Mouse (Mus musculus) small intestine, adult 2 months (tissue): ENCODE results near the gene Rad21l. TPM values are rescaled to one million over a fixed set of nuclear protein-coding genes. Genes with fewer than 3 reads are reported as not detected.

Source experiments
- H3K27ac ChIP-seq: fragments of 200-500 bp; 2 replicates; pipeline ENCODE4 v1.5.1; 2012; ENCODE audit warnings: low read depth, low read length, control low read depth, inconsistent platforms; ENCODE audit not compliant: insufficient read depth
- H3K27me3 ChIP-seq: fragments of 200-500 bp; 2 replicates; pipeline ENCODE4 v1.6.1; 2012; ENCODE audit warnings: mild to moderate bottlenecking, moderate library complexity, low read length, inconsistent platforms; ENCODE audit not compliant: control insufficient read depth, insufficient read depth
- H3K36me3 ChIP-seq: fragments of 200-500 bp; 2 replicates; pipeline ENCODE4 v1.6.1; 2012; ENCODE audit warnings: mild to moderate bottlenecking, low read length, control low read depth, inconsistent platforms; ENCODE audit not compliant: control insufficient read depth, insufficient read depth
- H3K4me1 ChIP-seq: fragments of 200-500 bp; 2 replicates; pipeline ENCODE4 v1.6.1; 2012; ENCODE audit warnings: low read length, inconsistent platforms, mixed read lengths; ENCODE audit not compliant: control insufficient read depth, insufficient read depth, insufficient read length
- H3K4me3 ChIP-seq: fragments of 200-500 bp; 2 replicates; pipeline ENCODE4 v1.5.1; 2012; ENCODE audit warnings: low read depth, mild to moderate bottlenecking, control low read depth, inconsistent platforms, low read length, moderate library complexity
- CTCF ChIP-seq: fragments of 200-500 bp; IDR thresholded peaks from 2 replicates; pipeline ENCODE4 v1.5.1; 2012; ENCODE audit warnings: low read depth, mild to moderate bottlenecking, control low read depth, inconsistent platforms, low read length, moderate library complexity, mixed read lengths; ENCODE audit not compliant: insufficient replicate concordance, insufficient read length; ENCODE audit errors: extremely low read depth
- POLR2A ChIP-seq: fragments of 200-500 bp; IDR thresholded peaks from 2 replicates; pipeline ENCODE4 v1.6.1; 2012; ENCODE audit warnings: low read depth, mild to moderate bottlenecking, control low read depth, inconsistent platforms, low read length, moderate library complexity
- WGBS: fragments of 180-500 bp; shearing (Covaris S2); methylation state at CpG from one replicate; pipeline ENCODE4 v1.1.7; 2018; 5-methylcytosine and 5-hydroxymethylcytosine counted together
- polyA plus RNA-seq: library from polyadenylated mRNA; depleted of rRNA; stranded (reverse); fragments of >200 nt; gene quantifications from 2 replicates; pipeline ENCODE4 v1.2.3, GENCODE M21; 2012

Gene Rad21l
- polyA plus RNA-seq, 1 experiment, result not detected

- Histone ChIP-seq H3K4me1 (peaks cover 4% of the 10 kb centered on the region; the same call in 1 of the 2 replicates), H3K4me3 (peak within 1 kb of the TSS; percentile 61), H3K27me3 (peaks cover 15% of the 10 kb centered on the region), H3K27ac (no peak within 1 kb of the TSS), H3K36me3 (no peaks in the 10 kb centered on the region)
- TF ChIP-seq CTCF (no peak), POLR2A (no peak)
- WGBS, result 14% methylated on average over 25 of the region's 25 CpGs
Measured at GRCm38 (mm10) chr2:151701231-151702145, 33.2 kb upstream of the Rad21l start, which contains the start of gene Tmem74b. Tmem74b (plus strand) TSS chr2:151702008.

GRCm38 (mm10) chr2:151682976-151683375 lies 14.6 kb upstream of the Rad21l start:
- Histone ChIP-seq H3K4me1 (no peaks in the 10 kb centered on the region), H3K27ac (no peak overlapping the region), H3K4me3 (no peak overlapping the region), H3K36me3 (no peaks in the 10 kb centered on the region), H3K27me3 (no peaks in the 10 kb centered on the region)
- TF ChIP-seq CTCF (no peak), POLR2A (no peak)
- WGBS, result 73% methylated on average over 4 of the region's 4 CpGs

GRCm38 (mm10) chr2:151682357-151682756 lies 14.0 kb upstream of the Rad21l start:
- Histone ChIP-seq H3K4me1 (no peaks in the 10 kb centered on the region), H3K27ac (no peak overlapping the region), H3K4me3 (no peak overlapping the region), H3K27me3 (no peaks in the 10 kb centered on the region), H3K36me3 (no peaks in the 10 kb centered on the region)
- TF ChIP-seq POLR2A (no peak), CTCF (peak; percentile 56; the same call in 1 of the 2 replicates)
- 43% methylated on average over 3 of the region's 3 CpGs for WGBS

GRCm38 (mm10) chr2:151676234-151676633 lies 7.9 kb upstream of the Rad21l start:
- H3K27me3 ChIP-seq, result no peaks in the 10 kb centered on the region
- no peaks in the 10 kb centered on the region for H3K4me1 ChIP-seq
- H3K4me3 ChIP-seq, result no peak overlapping the region
- no peak for TF ChIP-seq POLR2A
- peak; percentile 44; the same call in 1 of the 2 replicates for TF ChIP-seq CTCF
- no peak overlapping the region for H3K27ac ChIP-seq
- 44% methylated on average over 2 of the region's 2 CpGs for WGBS
- no peaks in the 10 kb centered on the region for H3K36me3 ChIP-seq

- Histone ChIP-seq H3K36me3 (no peaks in the 10 kb centered on the region), H3K4me3 (no peak overlapping the region), H3K27ac (no peak overlapping the region), H3K27me3 (no peaks in the 10 kb centered on the region), H3K4me1 (peaks cover 5% of the 10 kb centered on the region)
- 14% methylated on average over 1 of the region's 1 CpGs for WGBS
- TF ChIP-seq POLR2A, result no peak
- no peak for TF ChIP-seq CTCF
Measured at GRCm38 (mm10) chr2:151670968-151671329, 2.6 kb upstream of the Rad21l start.

GRCm38 (mm10) chr2:151670026-151670967 lies 2.0 kb upstream of the Rad21l start:
- no peaks in the 10 kb centered on the region for H3K27me3 ChIP-seq
- WGBS, result 34% methylated on average over 48 of the region's 48 CpGs
- TF ChIP-seq CTCF, result no peak
- no peak for TF ChIP-seq POLR2A
- H3K4me3 ChIP-seq, result peak overlapping the region; percentile 23
- no peak overlapping the region for H3K27ac ChIP-seq
- no peaks in the 10 kb centered on the region for H3K36me3 ChIP-seq
- peaks cover 5% of the 10 kb centered on the region for H3K4me1 ChIP-seq
